Mouse (Mus musculus): Measurements from ENCODE around the gene Gm5152. TPM values are rescaled to one million over a fixed set of nuclear protein-coding genes. Genes with fewer than 3 reads are reported as not detected.
"Not testable (repeated sequence)": the region's sequence is repeated elsewhere in the genome, so short reads cannot be mapped to it uniquely, and the experiment has no call there.

Gene Gm5152
- polyA plus RNA-seq (2016; fragmentation: Nextera tagmentation; extraction: Ambion mirVana): not detected in 2 replicates

GRCm38 (mm10) chr5:10246426-10246825, at the start of gene Gm5152:
TSS of gene Gm5152 (minus strand) at chr5:10246526.
- not testable (repeated sequence) for H3K4me1 ChIP-seq (replicated peaks); DNase-seq (ENCODE audit: low spot score); H3K4me3 ChIP-seq; H3K27me3 ChIP-seq (ENCODE audit: insufficient read depth, poor library complexity, severe bottlenecking); H3K36me3 ChIP-seq; H3K27ac ChIP-seq; H3K9me3 ChIP-seq
- no CpG with 5 or more reads among the region's 1 CpGs for WGBS

GRCm38 (mm10) chr5:10254768-10255167, 8.4 kb upstream of the Gm5152 start:
- H3K27ac ChIP-seq; H3K27me3 ChIP-seq (ENCODE audit: insufficient read depth, poor library complexity, severe bottlenecking); H3K4me3 ChIP-seq; DNase-seq (ENCODE audit: low spot score); H3K36me3 ChIP-seq; H3K4me1 ChIP-seq (replicated peaks); H3K9me3 ChIP-seq: not testable (repeated sequence)
- 91% methylated on average over 1 of the region's 1 CpGs for WGBS

- not testable (repeated sequence) for H3K4me1 ChIP-seq (replicated peaks); H3K4me3 ChIP-seq; H3K36me3 ChIP-seq; H3K9me3 ChIP-seq; H3K27me3 ChIP-seq (ENCODE audit: insufficient read depth, poor library complexity, severe bottlenecking); DNase-seq (ENCODE audit: low spot score); H3K27ac ChIP-seq
Measured at GRCm38 (mm10) chr5:10245770-10246169, 556 bp downstream of the Gm5152 start.

- 88% methylated on average over 3 of the region's 3 CpGs for WGBS
- not testable (repeated sequence) for H3K27ac ChIP-seq; H3K4me1 ChIP-seq (replicated peaks); H3K4me3 ChIP-seq; H3K27me3 ChIP-seq (ENCODE audit: insufficient read depth, poor library complexity, severe bottlenecking); DNase-seq (ENCODE audit: low spot score); H3K36me3 ChIP-seq; H3K9me3 ChIP-seq
Measured at GRCm38 (mm10) chr5:10240436-10240835, 5.9 kb downstream of the Gm5152 start.

- no peak overlapping the region for H3K4me3 ChIP-seq
- no peaks in the 10 kb centered on the region for H3K36me3 ChIP-seq
- H3K4me1 ChIP-seq (replicated peaks): no peaks in the 10 kb centered on the region
- H3K27ac ChIP-seq: no peak overlapping the region
- H3K27me3 ChIP-seq (ENCODE audit: insufficient read depth, poor library complexity, severe bottlenecking): no peaks in the 10 kb centered on the region
- DNase-seq (ENCODE audit: low spot score): no peak
- H3K9me3 ChIP-seq: no peaks in the 10 kb centered on the region
Measured at GRCm38 (mm10) chr5:10220317-10220716, 26.0 kb downstream of the Gm5152 start.

GRCm38 (mm10) chr5:10203067-10203466, 43.3 kb downstream of the Gm5152 start:
- Histone ChIP-seq H3K27ac (no peak overlapping the region), H3K4me1 (replicated peaks) (no peaks in the 10 kb centered on the region), H3K27me3 (ENCODE audit: insufficient read depth, poor library complexity, severe bottlenecking) (no peaks in the 10 kb centered on the region), H3K4me3 (no peak overlapping the region), H3K9me3 (no peaks in the 10 kb centered on the region), H3K36me3 (no peaks in the 10 kb centered on the region)
- 87% methylated on average over 1 of the region's 1 CpGs for WGBS
- DNase-seq (ENCODE audit: low spot score): no peak

GRCm38 (mm10) chr5:10196880-10197279, 49.4 kb downstream of the Gm5152 start:
- WGBS: 72% methylated on average over 1 of the region's 1 CpGs
- Histone ChIP-seq H3K27ac (no peak overlapping the region), H3K4me3 (no peak overlapping the region), H3K9me3 (no peaks in the 10 kb centered on the region), H3K27me3 (ENCODE audit: insufficient read depth, poor library complexity, severe bottlenecking) (no peaks in the 10 kb centered on the region), H3K4me1 (replicated peaks) (no peaks in the 10 kb centered on the region), H3K36me3 (no peaks in the 10 kb centered on the region)
- no peak for DNase-seq (ENCODE audit: low spot score)
